Mouse (Mus musculus) midbrain, embryonic 11.5 days (tissue): ENCODE measurements around the gene Fopnl. TPM values are rescaled to one million over a fixed set of nuclear protein-coding genes. Genes with fewer than 3 reads are reported as not detected.

Experiments used
- ATAC-seq: fragments of 200-750 bp; cut with Nextera tagmentation; 2 replicates; pipeline ENCODE4 v1.8.0; 2017; ENCODE audit warnings: moderate TSS enrichment, moderate library complexity; ENCODE audit not compliant: low FRiP score
- DNase-seq: peaks from one replicate; pipeline ENCODE4 v3.0.0; 2015; ENCODE audit warnings: low spot score; ENCODE audit errors: missing footprints
- H3K27ac ChIP-seq: fragments of 300-500 bp; sonication (generic); 2 replicates; pipeline ENCODE4 v1.5.1; 2014; ENCODE audit warnings: low read depth, low read length
- H3K27me3 ChIP-seq: fragments of 300-500 bp; sonication (generic); 2 replicates; pipeline ENCODE4 v1.6.1; 2014; ENCODE audit warnings: mild to moderate bottlenecking, low read length, moderate library complexity, mixed read lengths; ENCODE audit not compliant: control insufficient read depth, insufficient read depth
- H3K36me3 ChIP-seq: fragments of 300-500 bp; sonication (generic); 2 replicates; pipeline ENCODE4 v1.6.1; 2014; ENCODE audit warnings: mild to moderate bottlenecking, low read length, moderate library complexity, mixed read lengths; ENCODE audit not compliant: control insufficient read depth, insufficient read depth
- H3K4me1 ChIP-seq: fragments of 300-500 bp; sonication (generic); 2 replicates; pipeline ENCODE4 v1.6.1; 2014; ENCODE audit warnings: low read length; ENCODE audit not compliant: control insufficient read depth, insufficient read depth
- H3K4me2 ChIP-seq: fragments of 300-500 bp; sonication (generic); 2 replicates; pipeline ENCODE4 v1.6.1; 2014; ENCODE audit warnings: mild to moderate bottlenecking, moderate library complexity
- H3K4me3 ChIP-seq: fragments of 300-500 bp; sonication (generic); 2 replicates; pipeline ENCODE4 v1.5.1; 2014; ENCODE audit warnings: low read depth, low read length
- H3K9ac ChIP-seq: fragments of 300-500 bp; sonication (generic); 2 replicates; pipeline ENCODE4 v1.6.1; 2014; ENCODE audit warnings: low read length
- H3K9me3 ChIP-seq: fragments of 300-500 bp; sonication (generic); 2 replicates; pipeline ENCODE4 v1.6.1; 2016; ENCODE audit warnings: low read length; ENCODE audit not compliant: control insufficient read depth
- WGBS: fragments of 180-500 bp; shearing (Covaris S2); extraction: QIAGEN DNeasy Blood & Tissue Kit; methylation state at CpG from one replicate; pipeline ENCODE4 v1.1.7; 2014; 5-methylcytosine and 5-hydroxymethylcytosine counted together
- polyA plus RNA-seq: library from polyadenylated mRNA; unstranded; fragments of >200 nt; fragmentation: Nextera tagmentation; extraction: Ambion mirVana; gene quantifications from 2 replicates; pipeline ENCODE4 v1.2.1, GENCODE M21; 2014

Fopnl gene
- polyA plus RNA-seq, 1 experiment from 2014 or later: 174 TPM

DNA sequence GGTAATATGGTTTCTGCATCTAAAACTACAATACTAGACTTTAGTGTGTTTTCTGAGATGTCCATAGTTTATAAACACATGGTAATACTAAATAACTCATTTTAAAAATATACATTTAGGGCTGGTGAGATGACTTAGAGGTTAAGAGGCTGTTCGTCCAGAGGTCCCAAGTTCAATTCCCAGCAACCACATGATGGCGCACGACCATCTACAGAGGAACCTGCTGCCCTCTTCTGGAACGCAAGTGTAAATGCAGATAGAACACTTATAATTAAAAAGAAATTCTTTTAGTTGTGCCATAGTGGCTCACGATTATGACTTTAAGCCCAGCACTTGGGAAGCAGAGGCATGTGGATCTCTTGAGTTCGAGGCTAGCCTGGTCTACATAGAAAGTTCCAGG, 5.8 kb downstream of the Fopnl start:
- DNase-seq: peak; percentile 81
- WGBS: 49% methylated on average over 6 of the region's 6 CpGs
- H3K4me1 ChIP-seq: peaks cover 8% of the 10 kb centered on the region
- H3K9me3 ChIP-seq: no peaks in the 10 kb centered on the region
- H3K27me3 ChIP-seq: no peaks in the 10 kb centered on the region
- no peak for ATAC-seq
- no peak overlapping the region for H3K9ac ChIP-seq
- H3K4me2 ChIP-seq: no peak overlapping the region
- peaks cover 2% of the 10 kb centered on the region; the same call in 1 of the 2 replicates for H3K36me3 ChIP-seq
- no peak overlapping the region for H3K4me3 ChIP-seq
- H3K27ac ChIP-seq: no peak overlapping the region

DNA sequence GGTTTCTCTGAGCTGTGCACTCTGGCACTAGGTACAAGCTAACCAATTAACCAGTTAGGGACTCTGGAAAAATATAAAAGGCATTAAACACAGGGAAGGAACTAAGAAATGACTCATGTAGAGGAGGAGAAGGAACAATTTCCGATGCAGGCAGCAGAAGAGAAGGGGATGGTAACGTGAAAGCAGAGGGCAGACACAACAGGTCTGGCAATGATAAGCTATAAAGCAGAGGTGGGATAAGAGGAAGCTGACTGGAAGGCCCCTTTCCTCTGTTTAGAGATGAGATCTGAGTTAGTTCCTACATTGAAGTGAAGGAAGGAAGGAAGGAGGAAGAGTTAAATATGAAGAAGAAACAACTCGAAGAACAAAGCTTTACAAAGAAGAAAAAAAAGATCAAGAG, 7.4 kb downstream of the Fopnl start:
- 90% methylated on average over 3 of the region's 3 CpGs for WGBS
- no peak for ATAC-seq
- Histone ChIP-seq H3K27ac (no peak overlapping the region), H3K4me2 (no peak overlapping the region), H3K9me3 (no peaks in the 10 kb centered on the region), H3K9ac (no peak overlapping the region), H3K36me3 (peaks cover 2% of the 10 kb centered on the region; the same call in 1 of the 2 replicates), H3K27me3 (no peaks in the 10 kb centered on the region), H3K4me3 (no peak overlapping the region), H3K4me1 (no peaks in the 10 kb centered on the region)
- no peak for DNase-seq

GRCm38 (mm10) chr16:14308245-14309073, 8.7 kb downstream of the Fopnl start:
- H3K36me3 ChIP-seq: peaks cover 2% of the 10 kb centered on the region; the same call in 1 of the 2 replicates
- no peak for ATAC-seq

GRCm38 (mm10) chr16:14307373-14307772, 9.8 kb downstream of the Fopnl start:
- Histone ChIP-seq H3K4me1 (no peaks in the 10 kb centered on the region), H3K4me3 (no peak overlapping the region), H3K9me3 (no peaks in the 10 kb centered on the region), H3K9ac (no peak overlapping the region), H3K36me3 (peaks cover 6% of the 10 kb centered on the region), H3K4me2 (no peak overlapping the region), H3K27me3 (no peaks in the 10 kb centered on the region), H3K27ac (no peak overlapping the region)
- 81% methylated on average over 1 of the region's 1 CpGs for WGBS
- DNase-seq: no peak
- ATAC-seq: no peak

More at GRCm38 (mm10) chr16:14308245-14309073, 8.7 kb downstream of the Fopnl start:
- H3K4me1 ChIP-seq: no peaks in the 10 kb centered on the region
- no peak overlapping the region for H3K4me3 ChIP-seq
- H3K9me3 ChIP-seq: no peaks in the 10 kb centered on the region
- no peaks in the 10 kb centered on the region for H3K27me3 ChIP-seq
- WGBS: 92% methylated on average over 6 of the region's 6 CpGs
- H3K4me2 ChIP-seq: no peak overlapping the region
- no peak overlapping the region for H3K27ac ChIP-seq
- H3K9ac ChIP-seq: no peak overlapping the region
- no peak for DNase-seq

DNA sequence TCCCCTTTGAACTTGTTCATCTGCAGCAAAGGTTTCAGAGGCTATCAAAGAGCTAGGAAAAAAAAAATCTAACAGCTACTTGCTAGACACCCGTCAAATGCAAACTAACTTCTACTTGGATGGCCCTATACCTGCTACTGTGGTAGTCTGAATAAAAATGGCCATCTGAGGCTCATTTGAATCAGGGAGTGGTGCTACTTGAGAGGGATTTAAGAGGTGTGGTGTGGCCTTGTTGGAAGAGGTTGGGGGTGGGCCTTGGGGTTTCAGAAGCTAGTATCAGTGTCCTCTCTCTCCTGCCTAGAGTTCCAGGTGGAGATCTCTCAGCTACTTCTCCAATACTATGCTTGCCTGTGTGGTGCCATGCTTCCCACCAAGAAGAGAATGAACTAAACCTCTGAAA, 10.8 kb downstream of the Fopnl start:
- no peak for ATAC-seq
- Histone ChIP-seq H3K4me3 (no peak overlapping the region), H3K27me3 (no peaks in the 10 kb centered on the region), H3K9ac (no peak overlapping the region), H3K36me3 (peaks cover 4% of the 10 kb centered on the region; the same call in 1 of the 2 replicates), H3K27ac (no peak overlapping the region), H3K4me2 (no peak overlapping the region), H3K9me3 (no peaks in the 10 kb centered on the region), H3K4me1 (no peaks in the 10 kb centered on the region)
- 94% methylated on average over 1 of the region's 1 CpGs for WGBS
- no peak for DNase-seq

GRCm38 (mm10) chr16:14304791-14305190, 12.4 kb downstream of the Fopnl start:
- no peak overlapping the region for H3K4me2 ChIP-seq
- ATAC-seq (no peak), DNase-seq (peak; percentile 72)
- no peaks in the 10 kb centered on the region for H3K9me3 ChIP-seq
- H3K4me1 ChIP-seq: no peaks in the 10 kb centered on the region
- WGBS: 93% methylated on average over 3 of the region's 3 CpGs
- H3K9ac ChIP-seq: no peak overlapping the region
- no peak overlapping the region for H3K4me3 ChIP-seq
- H3K36me3 ChIP-seq: peaks cover 12% of the 10 kb centered on the region
- H3K27me3 ChIP-seq: no peaks in the 10 kb centered on the region
- H3K27ac ChIP-seq: no peak overlapping the region

DNA sequence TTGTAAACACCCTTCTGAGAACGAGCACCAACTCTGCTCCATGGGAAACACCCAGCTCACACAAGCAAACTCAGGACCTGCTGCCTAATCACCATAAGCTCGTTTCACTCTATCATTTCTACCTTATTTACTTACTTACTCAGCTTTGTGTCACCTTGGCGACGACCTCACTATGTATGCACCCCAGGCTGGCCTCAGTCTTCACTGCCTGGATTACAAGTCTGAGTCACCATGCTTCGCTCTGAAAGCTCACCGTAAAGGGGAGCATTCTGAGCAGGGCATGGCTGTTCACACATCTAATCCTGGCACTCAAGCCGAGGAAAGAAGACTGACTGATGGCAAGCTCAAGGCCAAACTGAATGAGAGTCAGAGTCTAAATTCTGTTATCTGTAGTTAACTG, 13.5 kb downstream of the Fopnl start:
- Histone ChIP-seq H3K27me3 (no peaks in the 10 kb centered on the region), H3K4me2 (no peak overlapping the region), H3K36me3 (peaks cover 15% of the 10 kb centered on the region), H3K9ac (no peak overlapping the region), H3K4me1 (no peaks in the 10 kb centered on the region), H3K9me3 (no peaks in the 10 kb centered on the region), H3K27ac (no peak overlapping the region), H3K4me3 (no peak overlapping the region)
- WGBS: 60% methylated on average over 7 of the region's 7 CpGs
- ATAC-seq: no peak
- DNase-seq: peak; percentile 81

- WGBS: 86% methylated on average over 2 of the region's 2 CpGs
- ATAC-seq (no peak), DNase-seq (no peak)
- Histone ChIP-seq H3K36me3 (peaks cover 15% of the 10 kb centered on the region), H3K4me2 (no peak overlapping the region), H3K9ac (no peak overlapping the region), H3K27ac (no peak overlapping the region), H3K27me3 (no peaks in the 10 kb centered on the region), H3K4me1 (no peaks in the 10 kb centered on the region), H3K4me3 (no peak overlapping the region), H3K9me3 (no peaks in the 10 kb centered on the region)
Measured at GRCm38 (mm10) chr16:14303148-14303547, 14.1 kb downstream of the Fopnl start.

DNA sequence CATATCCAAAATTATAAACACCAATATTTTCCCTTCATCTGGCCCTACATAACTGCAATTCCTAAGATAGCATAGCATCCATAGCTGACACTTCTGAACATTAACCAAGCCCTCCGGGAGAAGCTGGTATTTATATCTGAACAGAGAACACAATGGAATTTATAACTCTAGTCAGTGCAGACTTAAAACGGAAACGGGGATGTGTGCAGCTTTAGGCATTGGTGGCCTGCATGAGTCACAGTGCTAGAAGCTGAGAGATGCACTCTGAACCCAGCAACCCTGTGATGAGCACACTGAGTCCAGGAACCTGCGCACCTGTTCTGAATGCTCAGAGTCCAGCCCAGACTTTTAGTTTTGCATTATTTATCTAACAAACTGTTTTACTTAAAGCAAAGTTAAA, 18.7 kb downstream of the Fopnl start:
- Histone ChIP-seq H3K9ac (no peak overlapping the region), H3K4me2 (no peak overlapping the region), H3K4me3 (no peak overlapping the region), H3K4me1 (no peaks in the 10 kb centered on the region), H3K36me3 (peaks cover 14% of the 10 kb centered on the region), H3K27me3 (no peaks in the 10 kb centered on the region), H3K9me3 (no peaks in the 10 kb centered on the region), H3K27ac (no peak overlapping the region)
- ATAC-seq: no peak
- peak; percentile 2 for DNase-seq
- 95% methylated on average over 4 of the region's 4 CpGs for WGBS
